Mouse (Mus musculus) layer of hippocampus, adult 2 months (tissue): Measurements from ENCODE around the gene Pabpc1l. TPM values are rescaled to one million over a fixed set of nuclear protein-coding genes. Genes with fewer than 3 reads are reported as not detected.
"Not testable (repeated sequence)": the region's sequence is repeated elsewhere in the genome, so short reads cannot be mapped to it uniquely, and the experiment has no call there.

Experiments
- DNase-seq, 2 experiments: peaks; one replicate each; pipeline ENCODE4 v3.0.0; 2022; ENCODE audit warnings: low spot score in 2 of 2
- H3K27ac ChIP-seq: fragments of 200-600 bp; 2 replicates; pipeline ENCODE4 v1.8.1; 2022
- H3K4me3 ChIP-seq: fragments of 200-600 bp; 2 replicates; pipeline ENCODE4 v1.8.1; 2022; ENCODE audit warnings: mild to moderate bottlenecking
- CTCF ChIP-seq: fragments of 200-600 bp; conservative IDR thresholded peaks from 2 replicates; pipeline ENCODE4 v1.8.1; 2022; ENCODE audit warnings: antibody characterized with exemption, mild to moderate bottlenecking, moderate library complexity
- total RNA-seq, 2 experiments: library from RNA; stranded (reverse); gene quantifications; 2 replicates each; pipeline ENCODE4 v1.2.3; 2021

Pabpc1l gene
- total RNA-seq, 2 experiments from 2014 or later, result 1.1 to 1.2 TPM

- Histone ChIP-seq H3K27ac (no peak overlapping the region), H3K4me3 (no peak overlapping the region)
- TF ChIP-seq CTCF, result no peak
- DNase-seq, result no peak
Measured at GRCm38 (mm10) chr2:164054671-164055070, 29.4 kb downstream of the Pabpc1l start.

GRCm38 (mm10) chr2:164059634-164060235 lies 34.5 kb downstream of the Pabpc1l start:
- no peak for TF ChIP-seq CTCF
- no peak overlapping the region for H3K27ac ChIP-seq
- no peak overlapping the region for H3K4me3 ChIP-seq
- DNase-seq, result no peak

DNA sequence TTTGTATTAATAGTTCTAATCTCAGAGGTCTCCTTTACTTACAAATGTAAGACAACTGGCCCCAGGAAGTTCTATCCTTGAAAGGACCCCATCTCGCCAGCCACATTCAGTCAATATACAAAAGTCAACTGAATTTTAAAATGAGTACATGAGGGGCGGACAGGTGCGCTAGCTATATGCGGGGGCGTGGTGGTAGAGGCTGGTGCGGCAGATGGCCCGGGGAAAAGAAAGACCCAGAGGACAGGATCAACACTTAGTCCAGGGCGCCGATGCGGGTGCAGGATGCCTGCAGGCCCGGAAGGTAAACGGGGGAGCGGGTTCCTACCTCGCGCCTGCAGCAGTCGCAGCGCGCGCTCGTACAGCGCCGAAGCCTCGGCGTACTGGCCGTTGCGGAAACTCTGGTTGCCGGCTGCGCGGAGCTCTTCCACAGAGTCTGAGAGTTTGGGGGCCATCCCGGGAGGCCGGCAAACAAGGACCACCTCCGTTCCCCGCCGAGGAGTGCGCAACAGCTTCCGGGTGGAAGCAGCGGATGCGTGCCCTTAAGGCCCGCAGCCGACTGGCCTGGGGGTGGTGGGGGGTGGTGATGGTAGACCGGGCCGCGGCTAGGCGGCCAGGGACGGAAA lies 45.0 kb downstream of the Pabpc1l start, which contains the start of gene Stk4:
Stk4 (plus strand) TSS at position 181 of the 623 bp plus-strand sequence.
- Histone ChIP-seq H3K4me3 (peak within 1 kb of the TSS; percentile 95), H3K27ac (peak within 1 kb of the TSS; percentile 94)
- DNase-seq, result no peak
- no peak for TF ChIP-seq CTCF

GRCm38 (mm10) chr2:164070765-164071436 lies 45.7 kb downstream of the Pabpc1l start, which contains the start of gene Tomm34:
TSS of gene Tomm34 (minus strand) at chr2:164071169.
- Histone ChIP-seq H3K4me3 (peak within 1 kb of the TSS; percentile 95), H3K27ac (peak within 1 kb of the TSS; percentile 94)
- DNase-seq, result peak; percentile 87 to 88
- no peak for TF ChIP-seq CTCF

DNA sequence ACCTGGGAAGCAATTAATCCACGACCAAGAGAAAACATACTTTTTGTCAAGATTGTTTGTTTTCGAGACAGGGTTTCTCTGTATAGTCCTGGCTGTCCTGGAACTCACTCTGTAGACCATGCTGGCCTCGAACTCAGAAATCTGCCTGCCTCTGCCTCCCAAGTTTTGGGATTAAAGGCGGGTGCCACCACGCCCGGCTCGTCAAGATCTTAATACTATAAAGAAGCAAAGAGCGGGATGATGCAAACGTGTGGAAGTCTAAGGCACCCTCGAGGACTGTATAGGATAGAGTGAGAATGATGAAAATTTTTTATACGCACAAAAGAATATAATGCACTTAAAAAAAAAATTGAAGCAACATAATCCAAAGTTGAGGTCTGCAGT lies 46.2 kb downstream of the Pabpc1l start:
- H3K4me3 ChIP-seq, result peak overlapping the region; percentile 95
- not testable (repeated sequence) for DNase-seq
- H3K27ac ChIP-seq, result peak overlapping the region; percentile 94

DNA sequence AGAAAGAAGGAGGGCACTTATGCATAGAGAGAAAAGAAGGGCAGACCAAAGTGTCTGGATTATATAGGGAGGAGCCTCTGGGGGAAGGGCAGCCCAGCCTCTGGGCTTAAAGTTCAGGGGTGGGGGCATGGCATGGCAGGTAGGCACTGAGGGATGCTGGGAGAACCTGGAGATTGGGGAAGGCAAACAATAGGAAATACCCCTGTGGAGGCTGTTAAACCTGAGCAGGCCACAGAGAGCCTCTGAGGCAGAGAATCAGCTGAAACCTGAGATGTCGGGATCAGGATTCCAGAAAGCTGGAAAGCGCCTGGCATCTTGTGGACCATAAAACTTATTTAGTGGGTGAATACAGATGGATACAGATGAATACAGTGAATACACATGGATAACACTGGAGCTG lies 46.9 kb downstream of the Pabpc1l start:
- DNase-seq, result no peak
- H3K27ac ChIP-seq, result no peak overlapping the region
- H3K4me3 ChIP-seq, result no peak overlapping the region
- no peak for TF ChIP-seq CTCF

- DNase-seq, result no peak
- Histone ChIP-seq H3K4me3 (no peak overlapping the region), H3K27ac (no peak overlapping the region)
- TF ChIP-seq CTCF, result no peak
Measured at GRCm38 (mm10) chr2:164073120-164073519, 47.9 kb downstream of the Pabpc1l start.

- H3K27ac ChIP-seq, result peak overlapping the region; percentile 90
- peak; percentile 98 for DNase-seq
- peak; percentile 90 for TF ChIP-seq CTCF
- H3K4me3 ChIP-seq, result peak overlapping the region; percentile 100
Measured at GRCm38 (mm10) chr2:164073918-164074578, 48.8 kb downstream of the Pabpc1l start.

- TF ChIP-seq CTCF, result no peak
- no peak for DNase-seq
- Histone ChIP-seq H3K4me3 (peak overlapping the region; percentile 100), H3K27ac (no peak overlapping the region)
Measured at GRCm38 (mm10) chr2:164075088-164075487, 49.8 kb downstream of the Pabpc1l start.

DNA sequence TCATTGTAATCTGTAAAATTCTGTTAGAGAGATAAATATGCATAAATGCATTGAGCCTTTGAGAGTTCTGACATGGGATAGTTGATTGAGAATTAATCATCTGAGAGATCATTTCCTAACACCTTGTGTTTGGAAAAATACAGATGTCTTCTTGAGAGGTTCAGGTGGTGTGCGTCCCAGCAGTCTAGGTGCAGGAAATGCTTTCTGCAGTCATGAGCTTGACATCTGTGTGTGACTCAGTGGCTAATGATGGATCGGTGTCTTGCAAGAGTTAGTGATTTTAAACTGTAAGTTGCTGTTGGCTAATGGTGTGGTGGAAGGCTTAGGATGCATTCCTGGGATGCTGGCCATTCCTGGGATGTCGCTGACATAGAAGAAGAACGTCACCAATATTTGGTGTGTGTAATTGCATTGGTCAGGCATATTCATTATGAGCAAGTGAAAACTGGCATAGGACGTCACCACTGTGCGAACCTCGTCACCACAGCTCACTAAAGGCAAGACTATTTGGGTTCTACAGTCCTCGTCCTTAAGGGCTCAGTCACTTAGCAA lies 51.7 kb downstream of the Pabpc1l start:
- no peak overlapping the region for H3K4me3 ChIP-seq
- no peak for DNase-seq
- TF ChIP-seq CTCF, result no peak

DNA sequence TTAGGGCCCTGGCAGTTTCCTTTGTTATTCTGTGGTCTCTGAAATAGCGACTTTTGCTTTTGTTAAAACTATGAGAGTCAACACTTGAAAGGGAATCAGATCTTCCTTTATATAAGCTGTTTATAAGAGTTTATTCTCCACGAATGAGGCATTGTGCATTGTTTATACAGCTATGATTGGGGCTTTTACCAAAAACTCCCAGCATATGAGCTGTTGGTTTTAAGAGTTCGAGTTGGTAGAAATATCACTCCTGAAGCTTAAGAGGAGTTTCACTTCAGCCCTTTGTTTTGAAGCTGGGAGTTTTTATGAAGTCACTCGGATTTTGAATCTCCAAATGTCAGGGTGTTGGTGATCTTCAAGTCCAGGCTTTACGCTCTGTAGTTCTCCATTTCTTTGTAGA lies 52.6 kb downstream of the Pabpc1l start:
- Histone ChIP-seq H3K4me3 (no peak overlapping the region), H3K27ac (no peak overlapping the region)
- no peak for TF ChIP-seq CTCF
- no peak for DNase-seq

More for the DNA sequence above, 51.7 kb downstream of the Pabpc1l start:
- no peak overlapping the region for H3K27ac ChIP-seq

GRCm38 (mm10) chr2:164079488-164079887 lies 54.2 kb downstream of the Pabpc1l start:
- DNase-seq, result no peak
- no peak for TF ChIP-seq CTCF
- H3K4me3 ChIP-seq, result no peak overlapping the region

DNA sequence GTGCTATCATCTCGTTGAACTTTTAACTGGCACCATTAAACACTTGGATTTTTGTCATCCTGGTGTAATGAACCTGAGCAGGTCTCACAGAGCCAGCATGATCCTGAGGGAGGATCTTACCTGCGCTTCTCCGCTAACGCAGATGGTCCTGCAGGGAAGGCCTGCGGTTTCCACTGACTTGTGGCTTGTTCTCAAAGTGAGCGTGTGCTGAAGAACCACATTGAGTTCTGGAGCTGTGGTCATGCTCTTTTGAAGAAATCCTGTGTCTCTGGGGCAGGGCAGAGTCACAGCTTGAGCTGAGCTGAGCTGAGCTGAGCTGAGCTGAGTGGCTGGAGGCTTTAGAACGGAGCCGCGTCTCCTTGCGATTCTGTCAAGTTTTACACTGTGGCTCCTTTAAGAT lies 56.3 kb downstream of the Pabpc1l start:
- Histone ChIP-seq H3K27ac (no peak overlapping the region), H3K4me3 (no peak overlapping the region)
- TF ChIP-seq CTCF, result no peak
- no peak for DNase-seq

More at GRCm38 (mm10) chr2:164079488-164079887, 54.2 kb downstream of the Pabpc1l start:
- no peak overlapping the region for H3K27ac ChIP-seq
